Mouse (Mus musculus): Measurements from ENCODE around the gene Man2a1.

DNA sequence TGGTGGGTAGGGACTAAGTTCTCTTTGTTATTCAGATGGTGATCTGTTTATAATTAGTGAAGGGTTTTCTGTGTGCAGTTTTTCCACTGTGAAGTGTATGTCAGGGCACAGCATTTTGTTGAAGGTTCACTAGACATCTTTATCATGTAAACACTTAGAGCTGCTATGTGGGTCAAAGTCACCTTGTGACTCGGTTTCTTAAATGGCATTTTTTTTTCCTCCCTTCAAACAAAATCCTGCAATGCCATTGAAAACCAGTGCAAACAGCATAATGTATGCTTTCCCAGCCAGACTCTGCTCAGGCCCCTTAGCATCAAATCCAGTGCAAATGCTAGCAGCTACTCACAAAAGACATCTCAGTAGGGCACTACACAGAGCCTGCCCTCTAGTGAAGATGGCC, 148.6 kb downstream of the Man2a1 start:
- no peak for TF ChIP-seq CTCF (IDR thresholded peaks at IDR 0.05; ENCODE audit: low read depth)
- TF ChIP-seq EP300 (IDR thresholded peaks at IDR 0.05; ENCODE audit: low read depth): no peak

Measured in liver, postnatal 0 days (tissue).